Mouse (Mus musculus): ENCODE results near the gene Fads3. TPM values are rescaled to one million over a fixed set of nuclear protein-coding genes. Genes with fewer than 3 reads are reported as not detected.
A peak's percentile ranks its signal among the peaks of the same experiment; 100 is the strongest.

Gene Fads3
- polyA plus RNA-seq, 1 experiment from 2014 or later, result 8.6 TPM

DNA sequence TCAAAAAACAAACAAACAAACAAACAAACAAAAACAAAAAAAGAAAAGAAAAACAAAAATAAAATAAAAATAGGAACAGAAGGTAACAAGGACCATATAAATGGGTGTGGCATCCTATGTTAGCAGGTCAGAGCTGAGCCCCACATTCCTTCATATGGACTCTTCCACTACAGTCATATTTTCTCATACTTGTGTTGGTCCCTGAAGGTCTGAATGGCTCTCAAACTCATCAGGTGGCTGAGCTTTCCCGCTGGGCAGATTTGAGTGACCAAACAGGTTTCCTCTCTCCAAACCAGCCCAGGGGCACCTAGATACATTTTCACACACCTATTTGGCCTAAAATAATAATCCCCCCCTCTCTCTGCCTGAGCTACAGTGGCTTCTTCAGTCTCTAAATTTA is 30.0 kb upstream of the Fads3 start:
- Histone ChIP-seq H3K27me3 (no peaks in the 10 kb centered on the region), H3K36me3 (no peaks in the 10 kb centered on the region), H3K4me2 (no peak overlapping the region), H3K9me3 (no peaks in the 10 kb centered on the region), H3K4me1 (peaks cover 36% of the 10 kb centered on the region), H3K4me3 (no peak overlapping the region), H3K27ac (no peak overlapping the region), H3K9ac (no peak overlapping the region)
- WGBS, result 73% methylated on average over 1 of the region's 1 CpGs
- no peak for ATAC-seq (ENCODE audit: insufficient number of reproducible peaks, insufficient read depth, low FRiP score, low TSS enrichment, low read depth)

DNA sequence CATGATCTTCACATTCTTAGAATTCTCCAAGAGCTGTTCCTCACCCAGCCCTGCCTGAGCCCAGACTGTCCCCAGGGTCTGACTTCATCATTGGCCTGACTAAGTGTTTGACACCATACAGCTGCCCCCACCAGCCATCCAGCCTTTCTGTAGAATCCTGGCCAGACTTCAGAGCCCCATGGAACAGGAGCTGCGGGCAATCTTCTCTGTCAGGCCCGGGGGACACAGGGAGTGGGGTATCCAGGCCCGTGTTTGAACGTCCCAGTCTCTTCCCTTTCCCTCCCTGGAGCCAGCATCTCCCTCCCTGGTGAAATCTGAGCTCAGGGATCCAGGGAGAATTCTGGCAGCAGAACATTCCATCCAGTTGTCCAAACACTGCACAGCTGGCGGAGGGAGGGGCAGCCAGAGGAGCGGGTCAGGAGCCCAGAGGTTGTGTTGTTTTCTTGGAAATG is 28.5 kb upstream of the Fads3 start:
- Histone ChIP-seq H3K9ac (peak overlapping the region; percentile 32; the same call in 1 of the 2 replicates), H3K36me3 (no peaks in the 10 kb centered on the region), H3K27ac (peak overlapping the region; percentile 97), H3K9me3 (no peaks in the 10 kb centered on the region), H3K4me3 (no peak overlapping the region), H3K4me2 (peak overlapping the region; percentile 26), H3K27me3 (no peaks in the 10 kb centered on the region), H3K4me1 (peaks cover 40% of the 10 kb centered on the region)
- peak; percentile 52; the same call in 1 of the 2 replicates for ATAC-seq (ENCODE audit: insufficient number of reproducible peaks, insufficient read depth, low FRiP score, low TSS enrichment, low read depth)
- WGBS, result 6% methylated on average over 6 of the region's 6 CpGs

DNA sequence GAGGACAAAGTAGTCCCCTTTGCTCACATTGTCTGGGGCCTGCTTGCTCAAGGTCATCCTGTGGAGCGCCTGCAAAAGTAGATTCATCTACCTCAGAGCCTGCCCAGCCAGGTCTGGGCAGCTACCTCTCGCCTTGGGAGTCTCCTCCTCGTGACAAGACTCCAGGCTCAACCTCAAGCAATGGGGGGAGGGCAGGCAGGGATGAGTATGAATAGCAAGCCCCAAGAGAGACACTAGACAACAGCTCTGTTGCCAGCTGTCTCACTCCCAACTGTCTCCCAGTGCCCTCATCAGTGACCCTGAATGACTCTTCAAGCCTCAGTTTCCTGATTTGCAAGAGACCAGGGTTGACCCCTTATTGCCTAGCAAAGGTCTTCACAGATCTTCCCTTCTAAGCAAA is 28.0 kb upstream of the Fads3 start:
- Histone ChIP-seq H3K36me3 (no peaks in the 10 kb centered on the region), H3K4me1 (peaks cover 43% of the 10 kb centered on the region), H3K27me3 (no peaks in the 10 kb centered on the region), H3K9me3 (no peaks in the 10 kb centered on the region), H3K4me3 (no peak overlapping the region), H3K9ac (peak overlapping the region; percentile 32; the same call in 1 of the 2 replicates), H3K27ac (peak overlapping the region; percentile 97), H3K4me2 (peak overlapping the region; percentile 26)
- 12% methylated on average over 3 of the region's 3 CpGs for WGBS
- no peak for ATAC-seq (ENCODE audit: insufficient number of reproducible peaks, insufficient read depth, low FRiP score, low TSS enrichment, low read depth)

DNA sequence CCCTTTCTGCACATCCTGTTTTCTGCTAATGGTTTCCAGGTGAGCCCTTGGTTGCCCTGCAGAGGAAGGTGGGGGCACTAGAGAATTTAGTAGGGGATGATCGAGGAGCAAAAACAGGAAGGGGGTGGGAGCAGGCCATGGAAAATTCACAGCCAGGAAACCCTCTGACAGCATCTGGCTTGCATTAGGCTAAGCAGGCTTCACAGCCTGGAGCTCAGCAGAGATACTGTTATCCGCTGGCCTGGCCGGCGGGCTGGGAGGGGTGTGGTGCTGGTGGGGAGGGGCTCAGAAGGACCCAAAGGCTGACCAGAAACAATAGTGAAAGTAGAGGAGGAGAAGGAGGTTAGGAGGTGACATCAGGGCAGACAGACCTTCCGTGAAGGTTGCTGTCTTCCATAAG is 27.5 kb upstream of the Fads3 start:
- no peaks in the 10 kb centered on the region for H3K9me3 ChIP-seq
- H3K27ac ChIP-seq, result peak overlapping the region; percentile 97
- H3K4me2 ChIP-seq, result peak overlapping the region; percentile 26; the same call in 1 of the 2 replicates
- no peak overlapping the region for H3K4me3 ChIP-seq
- no peak overlapping the region for H3K9ac ChIP-seq
- no peaks in the 10 kb centered on the region for H3K27me3 ChIP-seq
- peaks cover 49% of the 10 kb centered on the region for H3K4me1 ChIP-seq
- peak; percentile 63 for ATAC-seq (ENCODE audit: insufficient number of reproducible peaks, insufficient read depth, low FRiP score, low TSS enrichment, low read depth)
- 19% methylated on average over 5 of the region's 5 CpGs for WGBS
- H3K36me3 ChIP-seq, result no peaks in the 10 kb centered on the region

DNA sequence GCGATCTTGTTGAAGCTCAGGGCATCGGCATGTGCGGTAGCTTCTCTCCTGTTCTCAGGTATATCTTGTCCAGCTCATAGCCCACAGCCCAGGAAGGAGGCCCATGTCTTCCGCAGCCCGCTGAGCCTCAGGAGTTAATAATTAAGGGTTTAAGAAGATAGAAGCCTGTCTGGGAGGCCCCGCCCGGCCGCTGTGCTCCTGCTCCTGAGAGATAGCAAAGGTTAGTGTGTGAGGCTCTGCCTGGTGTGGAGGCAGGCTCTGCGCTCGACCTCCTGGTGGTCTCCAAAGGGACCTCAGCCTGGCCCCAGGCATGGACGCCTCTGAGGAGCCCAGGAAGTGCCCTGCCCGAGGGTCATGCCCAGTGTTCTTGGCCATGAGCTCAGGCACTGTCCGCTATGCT is 26.5 kb upstream of the Fads3 start:
- Histone ChIP-seq H3K27ac (peak overlapping the region; percentile 97; the same call in 1 of the 2 replicates), H3K4me1 (peaks cover 58% of the 10 kb centered on the region), H3K36me3 (no peaks in the 10 kb centered on the region), H3K4me3 (no peak overlapping the region), H3K4me2 (no peak overlapping the region), H3K9ac (no peak overlapping the region), H3K9me3 (no peaks in the 10 kb centered on the region), H3K27me3 (no peaks in the 10 kb centered on the region)
- no peak for ATAC-seq (ENCODE audit: insufficient number of reproducible peaks, insufficient read depth, low FRiP score, low TSS enrichment, low read depth)
- whole genome bisulfite sequencing, result 58% methylated on average over 13 of the region's 13 CpGs

DNA sequence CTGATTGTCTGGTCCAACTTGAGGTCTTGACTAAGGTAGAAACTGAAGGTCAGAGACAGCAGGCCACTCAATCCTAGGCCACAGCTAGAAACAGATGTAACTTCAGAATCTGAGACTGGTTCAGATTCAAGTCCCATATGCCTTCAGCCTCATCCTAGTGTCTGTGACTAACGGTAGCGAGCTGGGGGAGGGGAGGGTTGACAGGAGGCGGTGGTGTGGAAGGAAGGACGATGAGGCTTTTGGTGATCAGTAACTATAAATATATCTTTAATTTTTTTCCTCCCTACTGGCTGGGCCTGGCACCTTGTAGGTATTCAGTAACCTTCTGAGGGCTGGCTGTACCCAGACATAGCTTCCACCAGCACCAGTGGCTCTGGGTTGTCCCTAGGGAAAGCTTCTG is 25.9 kb upstream of the Fads3 start:
- peaks cover 61% of the 10 kb centered on the region for H3K4me1 ChIP-seq
- WGBS, result 68% methylated on average over 4 of the region's 4 CpGs

DNA sequence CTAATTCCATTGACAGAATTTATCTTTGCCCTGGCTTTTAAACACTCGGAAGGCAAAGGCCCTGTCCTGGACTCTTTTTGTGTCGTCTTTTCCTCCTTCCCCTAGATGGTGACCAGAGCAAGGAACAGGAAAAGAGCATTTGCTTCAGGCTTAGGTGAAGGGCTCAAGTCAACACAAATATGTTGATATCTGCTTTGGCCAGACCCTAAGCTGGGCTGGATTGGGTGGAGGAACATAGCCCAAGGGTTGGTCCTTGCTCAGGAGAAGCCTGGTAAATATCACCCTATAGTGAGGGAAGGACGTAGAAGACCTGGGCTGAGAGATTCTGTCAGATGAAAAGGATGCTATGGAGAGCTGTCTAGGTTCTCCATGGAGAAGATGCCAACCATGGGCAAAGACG is 25.2 kb upstream of the Fads3 start:
- no peak overlapping the region for H3K27ac ChIP-seq
- H3K27me3 ChIP-seq, result no peaks in the 10 kb centered on the region
- WGBS, result 86% methylated on average over 4 of the region's 4 CpGs
- peaks cover 63% of the 10 kb centered on the region for H3K4me1 ChIP-seq
- H3K36me3 ChIP-seq, result no peaks in the 10 kb centered on the region
- H3K4me3 ChIP-seq, result no peak overlapping the region
- no peak overlapping the region for H3K4me2 ChIP-seq
- no peak for ATAC-seq (ENCODE audit: insufficient number of reproducible peaks, insufficient read depth, low FRiP score, low TSS enrichment, low read depth)
- H3K9me3 ChIP-seq, result no peaks in the 10 kb centered on the region
- H3K9ac ChIP-seq, result no peak overlapping the region

More for the DNA sequence above, 25.9 kb upstream of the Fads3 start:
- Histone ChIP-seq H3K4me3 (no peak overlapping the region), H3K9me3 (no peaks in the 10 kb centered on the region), H3K4me2 (no peak overlapping the region), H3K36me3 (no peaks in the 10 kb centered on the region), H3K27me3 (no peaks in the 10 kb centered on the region), H3K27ac (0 out of 2 replicates have a peak overlapping the region, but pooled peaks have one; percentile 28), H3K9ac (no peak overlapping the region)
- ATAC-seq (ENCODE audit: insufficient number of reproducible peaks, insufficient read depth, low FRiP score, low TSS enrichment, low read depth), result no peak

DNA sequence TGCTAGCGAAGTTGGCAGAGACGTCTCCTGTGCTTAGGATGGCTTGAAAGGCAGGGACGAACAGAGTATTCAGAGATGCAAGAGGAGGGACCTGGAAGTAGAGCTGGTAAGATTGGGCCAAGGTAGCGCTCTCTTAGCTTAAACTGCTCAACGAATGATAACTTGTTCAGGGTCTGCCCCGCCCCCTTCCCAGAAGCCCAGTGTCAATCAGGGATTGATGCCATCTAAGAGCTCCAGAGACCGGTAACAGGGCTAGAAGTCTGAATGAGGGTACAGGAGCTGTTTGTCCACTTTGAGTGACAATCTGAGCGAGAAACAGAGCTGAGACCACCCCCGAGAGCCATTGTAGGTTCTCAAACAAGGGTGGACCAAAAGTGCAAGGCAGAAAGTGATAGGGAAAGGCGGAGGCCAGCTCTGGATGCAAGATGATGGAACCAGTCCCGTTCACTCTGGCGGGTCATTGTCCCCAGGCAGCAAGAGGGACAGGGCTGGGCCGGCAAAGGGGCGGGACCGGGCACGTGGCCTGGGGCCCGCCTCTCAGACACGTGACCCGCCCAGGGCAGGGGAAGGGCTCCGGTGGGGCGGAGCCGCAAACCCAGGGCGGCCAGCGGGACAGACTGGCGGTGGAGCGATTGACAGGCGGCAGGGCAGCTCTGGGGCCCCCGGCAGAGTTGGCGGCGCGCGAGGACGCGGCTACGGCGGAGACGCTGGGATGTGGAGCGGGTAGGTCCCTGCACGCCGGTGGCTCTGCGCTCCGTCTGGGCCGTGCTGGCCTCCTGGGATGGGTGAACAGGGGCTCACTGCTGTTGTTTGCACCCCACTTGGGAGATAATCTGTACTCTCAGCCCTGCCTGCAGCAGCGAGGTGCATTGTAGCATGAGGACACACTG is 23.5 kb upstream of the Fads3 start:
- H3K9me3 ChIP-seq, result no peaks in the 10 kb centered on the region
- peak overlapping the region; percentile 80 for H3K27ac ChIP-seq
- peak overlapping the region; percentile 79 for H3K9ac ChIP-seq
- H3K4me3 ChIP-seq, result peak overlapping the region; percentile 62
- H3K27me3 ChIP-seq, result no peaks in the 10 kb centered on the region
- ATAC-seq (ENCODE audit: insufficient number of reproducible peaks, insufficient read depth, low FRiP score, low TSS enrichment, low read depth), result peak; percentile 70
- WGBS, result 5% methylated on average over 44 of the region's 44 CpGs
- H3K4me2 ChIP-seq, result peak overlapping the region; percentile 92
- H3K36me3 ChIP-seq, result no peaks in the 10 kb centered on the region
- peaks cover 73% of the 10 kb centered on the region for H3K4me1 ChIP-seq

DNA sequence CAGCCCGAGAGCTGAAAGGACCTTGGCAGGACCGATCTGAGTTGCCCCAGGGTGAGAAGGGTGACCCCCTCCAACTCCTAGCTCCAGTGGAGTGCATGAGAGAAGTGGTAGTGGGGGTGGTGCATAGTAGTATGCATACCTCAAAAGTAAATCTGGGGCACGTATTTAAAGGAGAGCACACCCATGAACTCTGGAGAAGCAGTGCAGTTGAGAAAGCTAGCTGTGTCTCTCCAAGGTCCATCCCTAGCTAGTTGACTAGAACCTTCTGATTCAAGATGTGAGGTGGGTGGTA is 22.9 kb upstream of the Fads3 start:
- Histone ChIP-seq H3K4me1 (peaks cover 73% of the 10 kb centered on the region), H3K27ac (peak overlapping the region; percentile 80), H3K9me3 (no peaks in the 10 kb centered on the region), H3K4me2 (peak overlapping the region; percentile 92), H3K36me3 (no peaks in the 10 kb centered on the region), H3K9ac (peak overlapping the region; percentile 79), H3K27me3 (no peaks in the 10 kb centered on the region), H3K4me3 (peak overlapping the region; percentile 62)
- WGBS, result 0% methylated on average over 3 of the region's 3 CpGs
- no peak for ATAC-seq (ENCODE audit: insufficient number of reproducible peaks, insufficient read depth, low FRiP score, low TSS enrichment, low read depth)

DNA sequence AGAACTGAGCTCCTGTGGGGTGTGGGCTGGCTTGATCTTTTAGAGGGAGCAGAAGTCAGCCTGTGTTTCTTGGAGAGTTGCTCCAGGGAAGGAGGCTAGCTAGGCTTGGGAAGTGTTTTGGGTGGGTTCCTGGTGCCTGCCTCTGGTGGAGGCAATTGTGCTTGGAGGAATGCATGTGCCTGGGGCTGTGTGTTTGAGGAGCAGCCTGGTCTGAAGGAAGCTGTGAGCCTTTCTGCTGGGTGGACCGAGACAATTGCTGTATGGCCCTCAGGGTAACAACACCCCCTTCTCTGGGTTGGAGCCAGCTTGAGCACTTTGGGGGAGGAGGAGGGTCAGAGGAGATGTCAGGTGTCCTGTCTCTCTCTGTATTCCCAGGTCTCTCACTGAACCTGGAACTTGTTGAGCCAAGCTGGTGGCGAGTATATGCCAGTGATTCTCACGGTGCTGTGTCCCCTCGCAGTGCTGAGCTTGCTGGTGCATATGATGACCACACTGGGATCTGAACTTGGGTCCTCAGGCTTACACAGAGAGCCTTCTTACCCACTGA is 22.1 kb upstream of the Fads3 start:
- peak overlapping the region; percentile 39; the same call in 1 of the 2 replicates for H3K27ac ChIP-seq
- H3K27me3 ChIP-seq, result no peaks in the 10 kb centered on the region
- 55% methylated on average over 4 of the region's 4 CpGs for WGBS
- H3K4me3 ChIP-seq, result peak overlapping the region; percentile 62
- H3K36me3 ChIP-seq, result no peaks in the 10 kb centered on the region
- no peak for ATAC-seq (ENCODE audit: insufficient number of reproducible peaks, insufficient read depth, low FRiP score, low TSS enrichment, low read depth)
- no peaks in the 10 kb centered on the region for H3K9me3 ChIP-seq
- H3K9ac ChIP-seq, result peak overlapping the region; percentile 79
- H3K4me1 ChIP-seq, result peaks cover 71% of the 10 kb centered on the region
- H3K4me2 ChIP-seq, result peak overlapping the region; percentile 92

DNA sequence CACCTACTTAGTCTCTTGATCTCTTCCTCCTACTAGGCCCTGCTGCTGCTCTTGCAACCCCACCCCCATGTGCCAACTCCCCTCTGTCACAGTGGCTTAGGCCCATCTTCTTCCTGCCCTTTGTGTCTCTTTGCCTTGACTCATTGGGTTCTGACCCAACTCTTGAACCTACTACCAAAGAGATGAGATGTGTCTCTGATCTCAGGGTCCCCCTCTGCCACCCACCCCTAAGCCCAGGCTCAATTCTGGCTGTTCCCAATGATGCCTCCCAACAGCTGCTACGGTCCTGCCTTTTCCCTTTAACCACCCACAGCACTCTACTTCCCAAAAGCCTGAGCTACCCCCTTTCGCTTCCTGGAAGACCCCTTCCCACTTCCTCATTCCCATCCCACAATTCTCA is 19.4 kb upstream of the Fads3 start:
- H3K9ac ChIP-seq, result no peak overlapping the region
- H3K4me3 ChIP-seq, result no peak overlapping the region
- 0 out of 2 replicates have a peak overlapping the region, but pooled peaks have one; percentile 22 for H3K27ac ChIP-seq

More for the DNA sequence above, 19.4 kb upstream of the Fads3 start:
- Histone ChIP-seq H3K27me3 (no peaks in the 10 kb centered on the region), H3K9me3 (no peaks in the 10 kb centered on the region), H3K4me2 (0 out of 2 replicates have a peak overlapping the region, but pooled peaks have one; percentile 0), H3K36me3 (peaks cover 6% of the 10 kb centered on the region), H3K4me1 (peaks cover 74% of the 10 kb centered on the region)
- ATAC-seq (ENCODE audit: insufficient number of reproducible peaks, insufficient read depth, low FRiP score, low TSS enrichment, low read depth), result no peak
- WGBS, result 81% methylated on average over 2 of the region's 2 CpGs

Data from embryonic facial prominence, embryonic 13.5 days (tissue).